Mouse (Mus musculus) hindbrain, embryonic 11.5 days (tissue): ENCODE data around the gene Gm10031. TPM values are rescaled to one million over a fixed set of nuclear protein-coding genes. Genes with fewer than 3 reads are reported as not detected.
"Not testable (repeated sequence)": the region's sequence is repeated elsewhere in the genome, so short reads cannot be mapped to it uniquely, and the experiment has no call there.

Experiments used
- ATAC-seq: fragments of 200-750 bp; cut with Nextera tagmentation; 2 replicates; pipeline ENCODE4 v1.8.0; 2017; ENCODE audit warnings: mild to moderate bottlenecking, moderate TSS enrichment, moderate library complexity; ENCODE audit not compliant: low FRiP score
- DNase-seq: peaks from one replicate; pipeline ENCODE4 v3.0.0-alpha.2; 2015; ENCODE audit warnings: low spot score
- H3K27ac ChIP-seq: fragments of 300-500 bp; sonication (generic); 2 replicates; pipeline ENCODE4 v1.5.1; 2014; ENCODE audit warnings: mild to moderate bottlenecking, low read depth, low read length
- H3K27me3 ChIP-seq: fragments of 300-500 bp; sonication (generic); 2 replicates; pipeline ENCODE4 v1.6.1; 2014; ENCODE audit warnings: mild to moderate bottlenecking, low read length, moderate library complexity, mixed read lengths; ENCODE audit not compliant: control insufficient read depth, insufficient read depth
- H3K36me3 ChIP-seq: fragments of 300-500 bp; sonication (generic); 2 replicates; pipeline ENCODE4 v1.6.1; 2014; ENCODE audit warnings: mild to moderate bottlenecking, low read length, moderate library complexity, mixed read lengths; ENCODE audit not compliant: control insufficient read depth, insufficient read depth
- H3K4me1 ChIP-seq: fragments of 300-500 bp; sonication (generic); replicated peaks from 2 replicates; pipeline ENCODE4 v1.6.1; 2014; ENCODE audit warnings: low read length, mixed read lengths; ENCODE audit not compliant: control insufficient read depth, insufficient read depth
- H3K4me2 ChIP-seq: fragments of 300-500 bp; sonication (generic); replicated peaks from 2 replicates; pipeline ENCODE4 v1.6.1; 2014; ENCODE audit warnings: mild to moderate bottlenecking, low read depth, low read length
- H3K4me3 ChIP-seq: fragments of 300-500 bp; sonication (generic); 2 replicates; pipeline ENCODE4 v1.5.1; 2014; ENCODE audit warnings: low read depth, low read length
- H3K9ac ChIP-seq: fragments of 300-500 bp; sonication (generic); 2 replicates; pipeline ENCODE4 v1.6.1; 2014; ENCODE audit warnings: low read depth, low read length
- H3K9me3 ChIP-seq: fragments of 300-500 bp; sonication (generic); 2 replicates; pipeline ENCODE4 v1.6.1; 2016; ENCODE audit warnings: low read length; ENCODE audit not compliant: control insufficient read depth
- WGBS: fragments of 180-500 bp; shearing (Covaris S2); extraction: QIAGEN DNeasy Blood & Tissue Kit; methylation state at CpG from one replicate; pipeline ENCODE4 v1.1.7; 2014; 5-methylcytosine and 5-hydroxymethylcytosine counted together
- polyA plus RNA-seq: library from polyadenylated mRNA; unstranded; fragments of >200 nt; fragmentation: Nextera tagmentation; extraction: Ambion mirVana; gene quantifications from 2 replicates; pipeline ENCODE4 v1.2.1, GENCODE M21; 2014

Gm10031 gene
- polyA plus RNA-seq, result 0.33 and 0.79 TPM in 2 replicates

- H3K27me3 ChIP-seq, ATAC-seq, H3K27ac ChIP-seq, H3K4me2 ChIP-seq, H3K9me3 ChIP-seq, DNase-seq, H3K4me3 ChIP-seq, H3K36me3 ChIP-seq, H3K4me1 ChIP-seq, H3K9ac ChIP-seq: not testable (repeated sequence)
- 91% methylated on average over 17 of the region's 22 CpGs for WGBS
These were observed at the start of gene Gm10031 for GRCm38 (mm10) chr1:156523842-156524241. TSS of gene Gm10031 (plus strand) at chr1:156524012.

GRCm38 (mm10) chr1:156474854-156475253 lies 49.0 kb upstream of the Gm10031 start:
- H3K9ac ChIP-seq, result no peak overlapping the region
- H3K4me2 ChIP-seq, result no peak overlapping the region
- H3K4me1 ChIP-seq, result no peaks in the 10 kb centered on the region
- H3K4me3 ChIP-seq, result no peak overlapping the region
- ATAC-seq (no peak), DNase-seq (no peak)
- H3K36me3 ChIP-seq, result no peaks in the 10 kb centered on the region
- no peaks in the 10 kb centered on the region for H3K9me3 ChIP-seq
- 36% methylated on average over 3 of the region's 3 CpGs for WGBS
- H3K27me3 ChIP-seq, result no peaks in the 10 kb centered on the region
- no peak overlapping the region for H3K27ac ChIP-seq

GRCm38 (mm10) chr1:156476016-156476415 lies 47.8 kb upstream of the Gm10031 start:
- H3K4me1 ChIP-seq, result no peaks in the 10 kb centered on the region
- H3K27ac ChIP-seq, result no peak overlapping the region
- no peak overlapping the region for H3K4me3 ChIP-seq
- H3K36me3 ChIP-seq, result no peaks in the 10 kb centered on the region
- no peak overlapping the region for H3K9ac ChIP-seq
- ATAC-seq, result no peak
- 39% methylated on average over 2 of the region's 2 CpGs for WGBS
- H3K4me2 ChIP-seq, result no peak overlapping the region
- no peaks in the 10 kb centered on the region for H3K9me3 ChIP-seq
- H3K27me3 ChIP-seq, result no peaks in the 10 kb centered on the region
- no peak for DNase-seq

- no peak overlapping the region for H3K9ac ChIP-seq
- DNase-seq, result no peak
- WGBS, result 30% methylated on average over 7 of the region's 7 CpGs
- H3K4me3 ChIP-seq, result no peak overlapping the region
- H3K27ac ChIP-seq, result no peak overlapping the region
- no peak overlapping the region for H3K4me2 ChIP-seq
- ATAC-seq, result no peak
- H3K36me3 ChIP-seq, result no peaks in the 10 kb centered on the region
- no peaks in the 10 kb centered on the region for H3K4me1 ChIP-seq
- no peaks in the 10 kb centered on the region for H3K27me3 ChIP-seq
- no peaks in the 10 kb centered on the region for H3K9me3 ChIP-seq
These were observed 47.3 kb upstream of the Gm10031 start for GRCm38 (mm10) chr1:156476535-156476934.

GRCm38 (mm10) chr1:156481826-156482225 lies 42.0 kb upstream of the Gm10031 start:
- Histone ChIP-seq H3K4me1 (no peaks in the 10 kb centered on the region), H3K9me3 (no peaks in the 10 kb centered on the region), H3K4me3 (no peak overlapping the region), H3K27ac (no peak overlapping the region), H3K27me3 (no peaks in the 10 kb centered on the region), H3K4me2 (no peak overlapping the region), H3K9ac (no peak overlapping the region), H3K36me3 (no peaks in the 10 kb centered on the region)
- WGBS, result 86% methylated on average over 3 of the region's 3 CpGs
- DNase-seq (no peak), ATAC-seq (no peak)

- H3K36me3 ChIP-seq, result no peaks in the 10 kb centered on the region
- WGBS, result 95% methylated on average over 7 of the region's 7 CpGs
- DNase-seq, result no peak
- H3K4me3 ChIP-seq, result no peak overlapping the region
- H3K27me3 ChIP-seq, result no peaks in the 10 kb centered on the region
- no peaks in the 10 kb centered on the region for H3K4me1 ChIP-seq
- no peak overlapping the region for H3K9ac ChIP-seq
- no peaks in the 10 kb centered on the region for H3K9me3 ChIP-seq
- no peak overlapping the region for H3K4me2 ChIP-seq
- no peak overlapping the region for H3K27ac ChIP-seq
- no peak for ATAC-seq
These were observed 36.3 kb upstream of the Gm10031 start for GRCm38 (mm10) chr1:156487498-156487897.

- H3K4me2 ChIP-seq, result no peak overlapping the region
- H3K27ac ChIP-seq, result no peak overlapping the region
- H3K4me1 ChIP-seq, result no peaks in the 10 kb centered on the region
- no peak overlapping the region for H3K4me3 ChIP-seq
- H3K9me3 ChIP-seq, result no peaks in the 10 kb centered on the region
- H3K36me3 ChIP-seq, result no peaks in the 10 kb centered on the region
- no peak overlapping the region for H3K9ac ChIP-seq
- ATAC-seq, result no peak
- no peak for DNase-seq
- 92% methylated on average over 5 of the region's 5 CpGs for WGBS
- no peaks in the 10 kb centered on the region for H3K27me3 ChIP-seq
These were observed 35.8 kb upstream of the Gm10031 start for GRCm38 (mm10) chr1:156488031-156488430.

- 85% methylated on average over 4 of the region's 4 CpGs for WGBS
- no peak for DNase-seq
- Histone ChIP-seq H3K4me2 (no peak overlapping the region), H3K9me3 (no peaks in the 10 kb centered on the region), H3K4me1 (no peaks in the 10 kb centered on the region), H3K27ac (no peak overlapping the region), H3K36me3 (no peaks in the 10 kb centered on the region), H3K9ac (no peak overlapping the region), H3K4me3 (no peak overlapping the region), H3K27me3 (no peaks in the 10 kb centered on the region)
- no peak for ATAC-seq
These were observed 32.5 kb upstream of the Gm10031 start for GRCm38 (mm10) chr1:156491226-156491796.

- no peak overlapping the region for H3K4me2 ChIP-seq
- DNase-seq, result no peak
- H3K27ac ChIP-seq, result no peak overlapping the region
- no peaks in the 10 kb centered on the region for H3K4me1 ChIP-seq
- H3K36me3 ChIP-seq, result no peaks in the 10 kb centered on the region
- WGBS, result 71% methylated on average over 8 of the region's 8 CpGs
- no peak overlapping the region for H3K9ac ChIP-seq
- no peaks in the 10 kb centered on the region for H3K27me3 ChIP-seq
- H3K4me3 ChIP-seq, result no peak overlapping the region
- no peak for ATAC-seq
- no peaks in the 10 kb centered on the region for H3K9me3 ChIP-seq
These were observed 28.8 kb upstream of the Gm10031 start for GRCm38 (mm10) chr1:156495025-156495424.
